Mouse (Mus musculus) activated CD4-positive, CD25-positive, alpha-beta regulatory T cell, adult 4 months (primary cell): ENCODE data around the gene Ndufb10. TPM values are rescaled to one million over a fixed set of nuclear protein-coding genes. Genes with fewer than 3 reads are reported as not detected.
"Not testable (repeated sequence)": the region's sequence is repeated elsewhere in the genome, so short reads cannot be mapped to it uniquely, and the experiment has no call there.

Experiments
- ATAC-seq: one replicate; pipeline ENCODE4 v1.8.0; 2017
- polyA plus RNA-seq, 2 experiments: library from polyadenylated mRNA; unstranded; fragments of 100-300 nt; shearing (Covaris generic); gene quantifications; one replicate each; pipeline ENCODE4 v1.2.1; 2017

The Ndufb10 gene
- polyA plus RNA-seq, 2 experiments from 2014 or later = 226 to 265 TPM

GRCm38 (mm10) chr17:24733434-24734050 lies 9.3 kb upstream of the Ndufb10 start:
- ATAC-seq = no peak

GRCm38 (mm10) chr17:24732233-24732935 lies 8.1 kb upstream of the Ndufb10 start:
- ATAC-seq = no peak

- no peak for ATAC-seq
Observed at GRCm38 (mm10) chr17:24730787-24731186, 6.5 kb upstream of the Ndufb10 start.

GRCm38 (mm10) chr17:24729067-24729466 lies 4.8 kb upstream of the Ndufb10 start:
- ATAC-seq = no peak

- no peak for ATAC-seq
Observed at GRCm38 (mm10) chr17:24728184-24728583, 3.9 kb upstream of the Ndufb10 start.

- no peak for ATAC-seq
Observed at GRCm38 (mm10) chr17:24727618-24728017, 3.3 kb upstream of the Ndufb10 start, which contains the start of gene Rpl3l. Gene Rpl3l (plus strand): TSS chr17:24727820.

GRCm38 (mm10) chr17:24725637-24726390 lies 1.5 kb upstream of the Ndufb10 start:
- no peak for ATAC-seq

- ATAC-seq = peak; percentile 16
Observed at GRCm38 (mm10) chr17:24723881-24724180, 447 bp downstream of the Ndufb10 start.

- no peak for ATAC-seq
Observed at GRCm38 (mm10) chr17:24723122-24723880, 977 bp downstream of the Ndufb10 start.

- no peak for ATAC-seq
Observed at GRCm38 (mm10) chr17:24722220-24722924, 1.9 kb downstream of the Ndufb10 start.

- ATAC-seq = not testable (repeated sequence)
Observed at GRCm38 (mm10) chr17:24721383-24721955, 2.8 kb downstream of the Ndufb10 start.

- ATAC-seq = not testable (repeated sequence)
Observed at GRCm38 (mm10) chr17:24720616-24721015, 3.7 kb downstream of the Ndufb10 start.

GRCm38 (mm10) chr17:24719494-24720222 lies 4.6 kb downstream of the Ndufb10 start:
- ATAC-seq = peak; percentile 87

- not testable (repeated sequence) for ATAC-seq
Observed at GRCm38 (mm10) chr17:24718938-24719337, 5.3 kb downstream of the Ndufb10 start.

GRCm38 (mm10) chr17:24717943-24718342 lies 6.3 kb downstream of the Ndufb10 start, which contains the start of the genes Rnf151 and Rps2:
Gene Rnf151 (minus strand): TSS chr17:24718063.
Gene Rps2 (plus strand): TSS chr17:24718116.
- ATAC-seq = no peak

GRCm38 (mm10) chr17:24716166-24716682 lies 8.1 kb downstream of the Ndufb10 start:
- ATAC-seq = no peak

- ATAC-seq = no peak
Observed at GRCm38 (mm10) chr17:24715556-24715955, 8.7 kb downstream of the Ndufb10 start.

- ATAC-seq = no peak
Observed at GRCm38 (mm10) chr17:24708646-24709045, 15.6 kb downstream of the Ndufb10 start.

- ATAC-seq = peak; percentile 34
Observed at GRCm38 (mm10) chr17:24707801-24708425, 16.4 kb downstream of the Ndufb10 start.
